Mouse (Mus musculus) spleen, adult 2 months (tissue): ENCODE measurements around the gene Slc37a4. TPM values are rescaled to one million over a fixed set of nuclear protein-coding genes. Genes with fewer than 3 reads are reported as not detected.

Experiments
- DNase-seq, 2 experiments: peaks; one replicate each; pipeline versions ENCODE4 v3.0.0 to v3.0.0-alpha.2; 2012 to 2021; ENCODE audit warnings: low spot score in 2 of 2, low read depth in 1 of 2
- H3K27ac ChIP-seq: fragments of 200-500 bp; 2 replicates; pipeline ENCODE4 v1.5.1; 2012; ENCODE audit warnings: low read length, inconsistent platforms; ENCODE audit not compliant: insufficient read depth
- H3K27me3 ChIP-seq: fragments of 200-500 bp; 2 replicates; pipeline ENCODE4 v1.6.1; 2012; ENCODE audit warnings: mild to moderate bottlenecking, moderate library complexity, low read length, inconsistent platforms; ENCODE audit not compliant: control insufficient read depth, insufficient read depth
- H3K36me3 ChIP-seq: fragments of 200-500 bp; 2 replicates; pipeline ENCODE4 v1.6.1; 2012; ENCODE audit warnings: mild to moderate bottlenecking, low read length, inconsistent platforms; ENCODE audit not compliant: control insufficient read depth, insufficient read depth
- H3K4me1 ChIP-seq: fragments of 200-500 bp; 2 replicates; pipeline ENCODE4 v1.6.1; 2011; ENCODE audit warnings: inconsistent platforms; ENCODE audit not compliant: control insufficient read depth, insufficient read depth, insufficient read length
- H3K4me3 ChIP-seq: fragments of 200-500 bp; 2 replicates; pipeline ENCODE4 v1.5.1; 2011; ENCODE audit warnings: mild to moderate bottlenecking, inconsistent platforms; ENCODE audit not compliant: insufficient read depth, insufficient read length; ENCODE audit errors: extremely low read depth
- CTCF ChIP-seq: fragments of 200-500 bp; IDR thresholded peaks from 2 replicates; pipeline ENCODE4 v1.5.1; 2011; ENCODE audit warnings: mild to moderate bottlenecking, inconsistent platforms; ENCODE audit not compliant: insufficient read depth, insufficient read length, insufficient replicate concordance; ENCODE audit errors: extremely low read depth
- POLR2A ChIP-seq: fragments of 200-500 bp; IDR thresholded peaks from 2 replicates; pipeline ENCODE4 v1.6.1; 2011; ENCODE audit warnings: low read depth, low read length, inconsistent platforms
- WGBS: fragments of 180-500 bp; shearing (Covaris S2); methylation state at CpG from one replicate; pipeline ENCODE4 v1.1.7; 2018; 5-methylcytosine and 5-hydroxymethylcytosine counted together
- polyA plus RNA-seq: library from polyadenylated mRNA; depleted of rRNA; stranded (reverse); fragments of >200 nt; gene quantifications from 2 replicates; pipeline ENCODE4 v1.2.3, GENCODE M21; 2012

Slc37a4 gene
- polyA plus RNA-seq, 1 experiment, result 24.5 TPM

DNA sequence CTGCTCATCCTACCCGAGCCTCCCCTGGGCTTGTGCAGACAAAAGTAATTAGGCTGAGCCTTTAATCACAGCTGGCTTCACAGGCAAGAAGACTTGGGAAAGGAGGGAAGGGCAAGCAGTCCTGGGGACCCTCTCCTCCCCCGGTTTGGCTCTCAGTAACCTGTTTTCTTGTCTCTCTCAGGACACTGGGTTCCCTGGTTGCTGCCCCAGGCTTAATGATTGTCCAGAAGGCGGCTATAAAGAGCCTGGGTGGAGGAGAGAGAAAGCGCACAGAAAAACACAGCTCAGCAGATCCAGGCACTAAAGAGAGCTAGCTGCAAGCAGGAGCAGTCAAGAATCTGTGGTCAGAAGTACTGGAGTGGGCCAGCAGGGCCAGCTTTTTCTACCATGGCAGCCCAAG lies 1.4 kb downstream of the Slc37a4 start:
- Histone ChIP-seq H3K4me1 (peaks cover 3% of the 10 kb centered on the region; the same call in 1 of the 2 replicates), H3K27me3 (no peaks in the 10 kb centered on the region), H3K4me3 (no peak overlapping the region), H3K27ac (no peak overlapping the region), H3K36me3 (peaks cover 17% of the 10 kb centered on the region)
- 57% methylated on average over 4 of the region's 4 CpGs for whole genome bisulfite sequencing
- TF ChIP-seq CTCF, result no peak
- no peak for TF ChIP-seq POLR2A
- no peak for DNase-seq

GRCm38 (mm10) chr9:44398551-44398950 lies 1.9 kb downstream of the Slc37a4 start:
- H3K4me1 ChIP-seq, result peaks cover 3% of the 10 kb centered on the region; the same call in 1 of the 2 replicates
- H3K36me3 ChIP-seq, result peaks cover 21% of the 10 kb centered on the region
- H3K4me3 ChIP-seq, result no peak overlapping the region
- H3K27me3 ChIP-seq, result no peaks in the 10 kb centered on the region
- no peak for DNase-seq
- 88% methylated on average over 9 of the region's 9 CpGs for WGBS
- TF ChIP-seq CTCF (no peak), POLR2A (no peak)
- no peak overlapping the region for H3K27ac ChIP-seq

- WGBS, result 89% methylated on average over 13 of the region's 13 CpGs
- no peak for DNase-seq
- no peak overlapping the region for H3K27ac ChIP-seq
- peaks cover 3% of the 10 kb centered on the region; the same call in 1 of the 2 replicates for H3K4me1 ChIP-seq
- peaks cover 27% of the 10 kb centered on the region for H3K36me3 ChIP-seq
- TF ChIP-seq CTCF, result no peak
- TF ChIP-seq POLR2A, result no peak
- no peaks in the 10 kb centered on the region for H3K27me3 ChIP-seq
- no peak overlapping the region for H3K4me3 ChIP-seq
Measured at GRCm38 (mm10) chr9:44399114-44399794, 2.6 kb downstream of the Slc37a4 start.

- TF ChIP-seq CTCF (no peak), POLR2A (no peak)
- DNase-seq, result no peak
- Histone ChIP-seq H3K36me3 (peaks cover 30% of the 10 kb centered on the region), H3K27ac (no peak overlapping the region), H3K4me3 (no peak overlapping the region), H3K27me3 (no peaks in the 10 kb centered on the region), H3K4me1 (peaks cover 3% of the 10 kb centered on the region; the same call in 1 of the 2 replicates)
- WGBS, result 93% methylated on average over 6 of the region's 6 CpGs
Measured at GRCm38 (mm10) chr9:44399795-44400114, 3.1 kb downstream of the Slc37a4 start.

DNA sequence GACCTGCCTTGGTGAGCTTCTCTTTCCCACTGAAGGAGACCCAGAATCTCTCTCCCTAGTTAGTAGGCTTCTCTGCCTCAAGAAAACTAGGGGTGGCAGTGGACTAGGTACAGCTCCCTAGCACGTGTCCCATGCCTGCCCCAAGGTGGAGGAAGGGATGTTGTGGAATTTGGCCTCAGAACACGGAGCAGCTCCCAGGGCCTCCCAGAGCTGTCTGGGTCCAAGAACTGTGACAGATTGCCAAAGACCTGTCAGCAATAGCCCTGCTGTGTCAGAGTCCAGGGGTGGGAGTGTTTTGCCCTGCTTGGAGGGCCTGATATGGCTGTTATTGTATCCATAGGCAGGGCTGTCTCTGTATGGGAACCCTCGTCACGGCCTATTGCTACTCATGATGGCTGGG lies 4.4 kb downstream of the Slc37a4 start:
- TF ChIP-seq CTCF, result no peak
- TF ChIP-seq POLR2A, result no peak
- DNase-seq, result no peak
- H3K4me1 ChIP-seq, result peaks cover 3% of the 10 kb centered on the region; the same call in 1 of the 2 replicates
- WGBS, result 88% methylated on average over 4 of the region's 4 CpGs
- H3K36me3 ChIP-seq, result peaks cover 33% of the 10 kb centered on the region
- H3K27ac ChIP-seq, result no peak overlapping the region
- H3K4me3 ChIP-seq, result no peak overlapping the region
- H3K27me3 ChIP-seq, result no peaks in the 10 kb centered on the region

GRCm38 (mm10) chr9:44405011-44405410 lies 8.4 kb downstream of the Slc37a4 start:
- Histone ChIP-seq H3K4me3 (no peak overlapping the region), H3K27ac (no peak overlapping the region), H3K27me3 (no peaks in the 10 kb centered on the region), H3K4me1 (no peaks in the 10 kb centered on the region; the same call in 1 of the 2 replicates), H3K36me3 (peaks cover 37% of the 10 kb centered on the region)
- WGBS, result 92% methylated on average over 3 of the region's 3 CpGs
- no peak for DNase-seq
- TF ChIP-seq POLR2A, result no peak
- no peak for TF ChIP-seq CTCF

GRCm38 (mm10) chr9:44406906-44407751 lies 10.5 kb downstream of the Slc37a4 start, which contains the start of the genes Rps25 and Trappc4:
Rps25 (plus strand) TSS chr9:44407139.
Trappc4 (minus strand) TSS chr9:44407600.
- no peak for TF ChIP-seq CTCF
- peak; percentile 44; the same call in 1 of the 2 replicates for TF ChIP-seq POLR2A
- Histone ChIP-seq H3K36me3 (peaks cover 37% of the 10 kb centered on the region), H3K4me1 (no peaks in the 10 kb centered on the region)

More at GRCm38 (mm10) chr9:44406906-44407751, 10.5 kb downstream of the Slc37a4 start, which contains the start of the genes Rps25 and Trappc4:
- Histone ChIP-seq H3K4me3 (peak within 1 kb of the TSS; percentile 92), H3K27me3 (no peaks in the 10 kb centered on the region), H3K27ac (peak within 1 kb of the TSS; percentile 96)
- DNase-seq, result peak; percentile 89 to 94
- WGBS, result under 1% methylated on average over 51 of the region's 51 CpGs
